Mouse (Mus musculus) activated CD4-positive, CD25-positive, alpha-beta regulatory T cell, adult 4 months (primary cell): Measurements from ENCODE around the gene Rasal1. TPM values are rescaled to one million over a fixed set of nuclear protein-coding genes. Genes with fewer than 3 reads are reported as not detected.
A peak's percentile ranks its signal among the peaks of the same experiment; 100 is the strongest.

ENCODE experiments used
- ATAC-seq: one replicate; pipeline ENCODE4 v1.8.0; 2017
- polyA plus RNA-seq, 2 experiments: library from polyadenylated mRNA; unstranded; fragments of 100-300 nt; shearing (Covaris generic); gene quantifications; one replicate each; pipeline ENCODE4 v1.2.1; 2017

Gene Rasal1
- polyA plus RNA-seq, 2 experiments from 2014 or later = 7.6 to 11.4 TPM

DNA sequence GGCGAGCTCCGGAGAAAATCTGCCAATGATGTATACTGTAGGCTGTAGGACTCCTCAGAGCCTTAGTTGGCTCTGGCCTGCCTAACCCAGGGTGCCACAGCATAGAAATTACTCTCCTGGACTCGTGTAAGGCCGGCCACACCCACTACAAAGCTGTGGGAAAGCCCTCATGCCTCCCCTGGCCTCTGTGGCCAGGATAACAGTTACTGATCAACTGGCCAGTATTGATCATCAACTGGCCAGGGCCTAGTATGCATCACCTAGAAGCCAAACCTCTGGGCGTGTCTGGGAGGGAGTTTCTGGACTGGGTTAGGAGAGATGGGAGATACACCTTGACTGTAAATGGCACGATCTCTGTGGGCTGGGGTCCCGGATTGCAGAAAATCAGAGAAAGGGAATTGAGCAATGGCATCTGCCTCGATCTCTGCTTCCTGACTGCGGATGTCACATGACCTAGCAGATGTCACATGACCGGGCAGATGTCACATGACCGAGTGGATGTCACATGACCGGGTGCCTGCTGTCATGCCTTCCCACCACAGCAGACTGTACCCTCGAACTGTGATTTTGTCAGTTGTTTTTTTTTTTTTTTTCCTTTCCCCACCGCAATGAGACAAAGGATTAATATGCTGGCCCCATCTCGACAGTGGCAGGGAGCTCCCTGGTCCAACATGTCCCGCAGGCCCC, 47.6 kb downstream of the Rasal1 start:
- no peak for ATAC-seq

DNA sequence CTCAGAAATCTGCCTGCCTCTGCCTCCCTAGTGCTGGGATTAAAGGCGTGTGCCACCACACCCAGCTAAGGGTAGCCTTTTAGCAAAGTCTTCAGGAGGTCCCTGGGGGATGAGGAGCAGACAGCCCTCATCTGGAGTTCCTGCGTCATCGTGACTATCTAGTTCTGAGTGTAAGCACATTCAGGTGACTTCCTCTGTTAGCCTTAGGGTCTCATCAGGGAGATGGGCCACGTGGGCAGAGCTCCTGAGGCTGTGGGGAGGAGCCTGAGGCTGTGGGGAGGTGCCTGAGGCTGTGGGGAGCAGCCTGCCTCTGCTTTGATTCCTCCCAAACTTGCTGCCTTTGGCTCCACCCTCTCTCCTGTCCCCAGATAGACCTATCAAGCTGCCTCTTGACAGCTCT, 48.3 kb downstream of the Rasal1 start:
- peak; percentile 88 for ATAC-seq

DNA sequence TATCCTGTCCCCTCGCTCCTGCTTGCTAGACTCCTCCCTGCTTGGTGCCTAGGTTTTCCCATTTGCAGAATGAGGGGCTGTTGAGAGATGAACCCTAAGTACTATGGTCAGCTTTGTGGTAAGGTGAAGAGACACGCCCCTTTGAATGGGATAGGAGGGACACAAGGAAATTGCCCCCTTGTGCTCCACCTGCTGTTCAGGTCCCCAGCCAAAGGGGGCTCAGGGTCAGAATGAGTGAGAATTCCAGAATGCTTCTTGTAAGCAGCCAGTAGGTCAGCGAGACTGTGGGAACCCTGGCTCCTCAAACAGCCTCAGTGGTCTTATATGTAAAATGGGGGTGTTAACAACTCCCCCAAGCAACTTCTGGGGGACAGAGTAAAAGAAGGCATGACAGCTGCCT, 49.6 kb downstream of the Rasal1 start:
- ATAC-seq = no peak

DNA sequence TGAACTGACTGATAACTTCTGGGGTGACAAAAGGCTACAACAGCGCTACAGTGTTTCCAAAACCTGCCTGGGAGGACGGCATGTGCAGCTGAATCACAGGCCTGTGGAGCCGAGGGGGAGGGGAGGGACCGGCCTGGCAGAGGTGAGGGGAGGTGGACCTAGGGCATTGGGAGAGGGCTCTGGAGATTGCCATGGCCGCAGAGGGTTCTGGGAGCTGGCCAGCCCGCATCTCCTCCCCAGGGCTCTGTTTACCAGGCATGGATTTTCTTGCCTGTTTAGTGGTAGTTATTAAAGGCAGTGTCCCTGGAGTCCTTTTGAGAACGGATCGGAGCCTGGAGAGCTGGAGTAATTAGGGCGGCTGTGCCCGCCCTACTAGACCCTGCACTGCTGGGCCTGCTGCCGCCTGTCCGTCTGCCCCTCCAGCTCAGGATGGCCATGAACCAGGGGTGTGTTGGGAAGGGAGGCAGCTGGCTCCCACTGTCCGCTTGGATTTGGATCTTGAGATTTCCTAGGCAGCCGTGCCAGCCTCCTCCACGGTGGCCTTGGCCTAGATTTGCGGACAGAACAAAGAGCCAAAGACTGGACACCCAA, 50.3 kb downstream of the Rasal1 start:
- no peak for ATAC-seq

DNA sequence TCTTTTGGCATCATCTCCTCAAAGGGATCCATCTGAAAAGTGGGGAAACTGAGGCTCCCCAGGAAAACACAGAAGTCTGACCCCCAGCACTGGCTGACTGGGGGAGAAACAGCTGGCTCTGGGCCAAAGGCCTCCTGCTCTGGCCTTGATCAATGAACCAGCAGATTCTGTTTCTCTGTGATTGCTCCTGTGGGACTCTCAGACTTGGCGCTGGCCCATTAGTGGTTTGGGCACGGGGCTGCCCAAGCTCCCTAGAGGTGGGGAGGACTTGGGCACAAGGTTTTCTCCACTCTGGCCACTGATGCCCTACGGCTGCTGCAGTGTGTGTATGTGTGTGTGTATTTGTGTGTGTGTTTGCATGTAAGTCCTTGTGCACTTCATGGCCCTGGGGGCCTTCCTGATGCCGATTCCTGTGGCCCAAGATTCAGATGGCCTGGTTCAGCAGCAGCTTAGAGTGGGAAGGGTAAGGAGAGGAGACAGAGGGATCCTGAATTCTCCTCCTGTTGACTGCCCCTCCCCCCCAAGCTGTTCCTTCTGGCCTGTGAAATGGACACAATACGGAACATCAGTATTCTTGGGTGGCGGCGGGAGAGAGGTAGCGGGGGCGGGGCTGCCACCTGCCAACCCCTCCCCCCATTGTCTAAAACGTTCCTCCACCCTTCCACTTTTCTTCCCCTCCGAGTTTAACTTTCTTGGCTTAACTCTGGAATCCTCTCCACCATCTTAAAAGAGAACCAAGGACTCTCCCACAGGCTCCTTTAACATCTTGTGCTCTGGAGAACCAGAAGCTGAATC, 52.6 kb downstream of the Rasal1 start:
- ATAC-seq = no peak

DNA sequence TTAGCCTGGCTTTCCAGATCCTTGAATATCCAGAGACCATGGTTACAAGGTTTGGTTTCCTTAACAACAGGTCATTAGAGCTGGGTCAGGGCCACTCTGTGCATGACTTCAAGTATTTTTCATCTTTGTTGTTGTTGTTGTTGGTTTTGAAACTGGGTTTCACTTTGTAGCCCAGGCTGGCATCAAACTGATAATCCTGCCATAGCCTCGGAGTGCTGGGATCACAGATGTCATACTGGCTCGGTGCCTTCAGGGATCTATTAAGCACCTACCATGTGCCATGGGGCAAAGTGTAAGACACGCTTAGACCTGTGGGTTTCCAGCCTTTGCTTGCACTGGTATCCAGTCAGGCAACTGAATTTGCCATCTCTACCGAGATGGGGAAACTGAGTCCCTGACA, 53.8 kb downstream of the Rasal1 start:
- ATAC-seq = no peak

DNA sequence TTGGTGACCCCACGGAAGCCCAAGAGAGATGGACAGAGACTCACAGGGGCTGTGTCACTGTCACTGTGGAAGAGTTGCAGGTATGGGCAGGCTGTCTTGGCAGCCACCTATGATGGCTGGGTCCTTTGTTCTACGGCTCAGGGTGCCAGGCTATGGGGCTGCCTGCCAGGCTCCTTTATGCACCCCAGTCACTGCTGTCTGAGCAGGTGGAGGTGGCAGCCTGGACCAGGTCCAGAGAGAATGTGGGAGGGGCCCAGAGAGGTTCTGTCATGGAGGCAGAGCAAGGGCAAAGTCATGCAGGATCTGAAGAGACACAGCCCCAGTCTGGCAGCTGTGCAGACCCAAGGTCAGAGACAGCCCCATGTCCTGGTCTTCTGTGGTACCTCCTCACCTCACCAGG, 54.4 kb downstream of the Rasal1 start:
- ATAC-seq = no peak

DNA sequence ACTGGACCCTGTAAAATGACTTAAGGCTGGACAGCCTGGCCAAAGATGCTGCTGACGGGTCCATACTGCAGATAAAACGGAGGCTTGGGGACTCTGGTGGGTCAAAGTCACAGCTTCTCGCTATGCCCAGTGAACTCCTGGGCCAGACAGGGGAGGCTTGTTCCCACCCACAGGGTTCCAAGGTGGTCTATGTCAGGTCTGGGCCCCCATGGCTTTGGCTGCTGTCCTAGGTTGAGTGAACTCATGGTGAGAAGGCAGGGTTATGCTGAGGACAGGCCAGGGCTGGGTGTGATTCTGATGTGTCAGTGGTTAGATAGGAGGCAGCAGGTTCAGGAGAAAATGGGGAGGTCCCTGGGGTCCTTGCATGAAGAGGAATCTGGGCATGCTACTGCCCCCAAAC, 55.0 kb downstream of the Rasal1 start:
- no peak for ATAC-seq

DNA sequence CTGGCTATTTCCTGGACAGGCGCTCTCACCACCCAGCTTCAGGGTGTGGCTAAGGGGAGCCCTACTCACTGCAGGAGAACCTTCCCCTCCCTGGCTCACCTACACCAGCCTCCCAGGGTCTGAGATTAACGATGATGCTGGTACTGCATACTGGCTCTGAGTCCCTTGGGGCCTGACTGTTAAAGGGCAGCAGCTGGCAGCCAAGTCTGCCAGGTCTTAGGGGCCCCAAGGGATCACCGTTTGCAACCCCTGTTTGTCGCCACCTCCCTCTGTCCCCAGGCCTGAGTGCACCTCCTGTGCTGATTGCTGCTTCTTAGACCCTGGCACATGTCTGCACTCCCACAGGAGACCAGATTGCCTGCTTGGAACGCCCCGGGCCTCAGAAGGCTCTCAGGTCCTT, 55.8 kb downstream of the Rasal1 start:
- no peak for ATAC-seq

DNA sequence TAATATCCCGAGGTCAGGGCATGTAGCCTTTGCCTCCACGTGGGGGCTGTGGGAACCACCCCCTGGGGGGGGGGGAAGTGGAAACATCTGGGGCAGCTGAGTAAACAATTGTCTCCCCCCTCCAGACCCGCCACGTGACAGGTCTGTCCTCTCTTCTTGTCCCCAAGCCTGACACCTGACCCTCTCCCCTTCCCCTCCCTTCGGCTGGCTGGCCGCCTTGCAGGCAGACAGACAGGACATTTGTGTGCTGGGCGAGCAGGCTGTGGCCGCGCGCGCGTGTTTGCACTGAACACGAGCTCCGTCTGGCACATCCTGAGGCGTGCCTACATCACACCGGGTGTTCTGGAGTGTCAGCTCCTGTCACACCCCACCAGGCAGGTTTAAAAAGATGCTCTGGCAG, 57.9 kb downstream of the Rasal1 start:
- ATAC-seq = no peak

DNA sequence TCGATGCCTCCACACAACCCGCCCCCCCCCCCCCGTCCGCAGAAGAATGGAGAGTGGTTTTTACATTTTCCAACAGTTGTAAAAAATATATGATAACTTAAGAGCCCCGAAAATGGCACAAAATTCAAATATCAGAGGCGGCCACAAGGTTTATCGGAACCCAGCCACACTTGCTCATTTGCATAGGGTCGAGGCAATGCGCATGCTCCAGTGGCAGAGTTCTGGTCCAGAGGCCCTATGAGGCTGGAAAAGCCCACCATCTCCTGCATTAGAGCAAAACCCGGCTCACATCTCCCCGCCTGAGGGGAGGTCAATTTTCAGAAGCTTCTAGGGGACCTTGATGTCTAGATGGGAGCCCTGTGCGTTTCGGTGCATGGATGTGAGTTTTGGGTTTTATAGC, 58.4 kb downstream of the Rasal1 start:
- no peak for ATAC-seq

DNA sequence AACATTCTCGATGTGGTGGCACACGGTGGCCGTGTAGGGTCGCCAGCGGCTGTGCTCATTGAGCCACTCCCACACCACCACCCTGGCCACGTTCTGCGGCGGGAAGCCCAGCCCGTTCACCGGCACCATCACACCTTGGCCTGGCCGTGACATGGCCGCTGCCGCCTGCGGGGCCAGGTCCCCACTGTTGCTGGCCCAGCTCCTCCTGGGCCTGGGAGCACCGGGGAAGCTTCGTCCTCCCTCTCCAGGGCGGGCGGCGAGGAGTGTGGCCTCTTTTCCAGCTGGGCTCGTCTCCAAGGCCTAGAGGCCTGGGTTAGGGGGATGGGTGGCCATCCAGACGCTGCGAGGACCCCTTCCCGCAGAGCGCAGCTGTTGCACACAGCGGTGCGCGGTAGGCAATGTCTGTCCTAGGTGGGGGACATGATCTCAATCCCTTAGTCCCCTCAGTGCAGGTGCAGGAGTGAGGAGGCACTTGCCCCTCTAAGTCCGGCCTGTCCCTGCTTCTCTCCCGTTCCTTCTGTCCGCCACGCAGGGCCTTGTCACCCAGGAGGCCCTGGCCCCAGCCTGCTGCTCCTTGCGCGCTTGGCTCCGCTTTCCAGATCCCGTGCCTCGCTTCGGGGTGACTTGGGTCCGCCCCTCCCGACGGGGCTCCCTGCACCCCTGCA, 61.7 kb downstream of the Rasal1 start:
- ATAC-seq = no peak

DNA sequence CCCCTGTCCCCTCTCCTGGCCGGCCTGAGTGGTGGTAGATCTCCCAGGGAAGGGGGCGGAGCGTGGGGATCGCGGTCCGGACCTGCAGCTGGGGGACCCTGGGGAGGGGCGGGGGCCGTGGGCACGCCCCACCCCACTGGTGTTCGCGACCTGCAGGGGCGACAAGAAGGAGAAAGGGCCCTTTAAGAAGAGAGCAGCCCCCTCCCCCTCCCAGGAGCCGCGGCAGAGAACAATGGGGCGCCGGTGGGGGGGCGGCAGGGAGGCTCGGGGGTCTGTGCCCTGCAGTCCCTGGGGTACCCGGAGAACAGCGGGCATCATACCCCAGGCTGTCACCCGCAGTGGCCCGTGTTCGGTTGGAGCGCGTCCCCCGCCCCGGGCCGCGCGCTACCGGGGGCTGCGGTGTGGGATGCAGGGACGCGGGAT, 62.2 kb downstream of the Rasal1 start:
- no peak for ATAC-seq

DNA sequence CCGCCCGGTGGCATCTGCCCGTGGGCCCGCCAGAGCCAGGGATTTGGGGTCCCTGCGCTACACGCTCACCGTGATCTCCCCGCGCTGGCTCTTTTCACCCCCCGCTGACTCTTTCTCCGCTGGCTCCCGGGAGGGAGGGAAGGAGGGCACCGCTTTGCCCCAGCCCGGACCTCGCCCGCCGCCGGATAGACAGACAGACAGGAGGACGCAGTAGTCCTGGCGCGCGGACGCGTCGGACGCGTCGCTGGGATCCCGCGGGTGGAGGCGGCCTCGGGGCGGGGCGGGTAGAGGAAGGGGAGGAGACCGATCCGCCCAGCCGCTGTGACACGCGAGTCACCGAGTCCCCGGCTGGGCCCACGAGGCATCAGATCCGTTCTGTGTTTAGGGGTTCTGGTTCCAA, 62.8 kb downstream of the Rasal1 start:
- ATAC-seq = peak; percentile 83

DNA sequence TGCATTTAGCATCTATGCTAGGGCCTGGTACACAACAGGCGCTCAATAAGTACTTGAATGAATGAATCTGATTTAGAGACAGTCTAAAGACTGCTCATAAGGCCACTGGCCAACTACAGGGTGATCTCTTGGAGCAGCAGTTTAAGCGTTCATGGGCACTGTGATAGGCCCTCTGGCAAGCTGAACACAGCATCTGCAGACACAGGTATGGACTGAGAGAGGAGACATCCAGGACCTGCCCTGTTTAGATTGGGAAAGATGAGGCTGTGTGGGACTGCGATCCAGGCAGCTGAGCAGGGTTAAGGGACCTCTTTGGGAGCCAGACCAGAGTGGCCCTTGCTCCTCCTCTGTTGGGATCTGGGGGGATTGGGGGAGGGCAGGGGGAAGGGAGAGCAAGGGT, 63.2 kb downstream of the Rasal1 start, which contains the start of gene Dtx1:
Gene Dtx1, minus strand, starts transcription at position 101 of the 400 bp plus-strand sequence.
- no peak for ATAC-seq

DNA sequence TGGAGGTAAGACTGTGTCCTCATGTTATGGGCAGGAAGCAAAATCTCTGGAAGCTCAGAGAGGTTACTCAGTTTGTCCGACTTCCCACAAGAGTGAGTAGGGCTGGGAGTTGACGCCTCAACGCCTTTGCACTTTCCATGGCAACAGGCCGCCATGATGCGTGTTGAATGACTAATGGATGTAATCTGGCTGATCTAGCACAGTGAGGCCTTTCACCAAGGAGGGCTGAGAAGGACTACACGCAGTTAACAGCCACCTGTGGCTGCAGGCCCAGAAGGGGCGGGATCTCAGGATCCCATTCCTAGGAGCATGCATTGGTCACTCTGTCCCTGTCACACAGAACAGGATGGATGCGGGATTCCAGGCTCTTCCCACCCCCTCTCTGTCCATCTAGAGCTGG, 64.1 kb downstream of the Rasal1 start:
- no peak for ATAC-seq

DNA sequence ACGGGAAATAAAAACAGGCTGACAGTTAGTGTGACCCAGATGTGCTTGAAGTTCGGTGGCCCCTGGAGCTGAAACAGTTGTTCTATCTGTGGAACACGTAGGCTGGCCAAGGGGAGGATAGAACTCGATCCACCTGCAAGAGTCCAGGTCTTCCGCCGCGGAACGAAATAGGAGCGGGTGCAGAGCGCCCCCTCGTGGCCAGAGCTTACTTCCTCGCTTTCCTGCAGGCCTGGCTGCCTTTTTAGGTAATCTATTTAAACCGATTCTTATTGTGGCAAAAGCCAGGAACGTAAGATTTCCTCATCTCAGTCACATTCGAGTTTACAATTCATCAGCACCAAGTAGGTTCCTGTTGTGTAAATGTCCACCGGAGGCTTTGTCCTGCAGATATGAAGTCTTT, 65.7 kb downstream of the Rasal1 start:
- ATAC-seq = peak; percentile 53

DNA sequence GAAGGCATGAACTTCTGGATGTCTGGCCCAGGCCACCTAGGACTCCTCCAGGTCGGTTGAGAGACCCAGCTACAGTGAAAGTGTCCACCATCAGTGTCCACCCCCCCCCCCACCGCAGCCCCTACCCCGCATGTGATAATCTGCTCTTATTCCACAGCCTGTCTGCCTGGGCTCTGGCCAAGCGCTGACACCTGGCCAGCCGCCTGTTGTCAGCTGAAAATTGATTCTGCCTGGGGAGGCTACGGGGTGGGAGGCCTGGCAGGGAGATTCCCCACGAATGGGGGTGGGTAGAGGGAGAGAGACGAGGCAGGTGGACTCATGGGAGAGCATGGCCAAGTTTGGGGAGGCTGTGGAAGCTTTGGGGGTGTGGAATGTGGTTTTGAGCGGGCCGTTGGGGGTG, 68.5 kb downstream of the Rasal1 start:
- ATAC-seq = no peak

DNA sequence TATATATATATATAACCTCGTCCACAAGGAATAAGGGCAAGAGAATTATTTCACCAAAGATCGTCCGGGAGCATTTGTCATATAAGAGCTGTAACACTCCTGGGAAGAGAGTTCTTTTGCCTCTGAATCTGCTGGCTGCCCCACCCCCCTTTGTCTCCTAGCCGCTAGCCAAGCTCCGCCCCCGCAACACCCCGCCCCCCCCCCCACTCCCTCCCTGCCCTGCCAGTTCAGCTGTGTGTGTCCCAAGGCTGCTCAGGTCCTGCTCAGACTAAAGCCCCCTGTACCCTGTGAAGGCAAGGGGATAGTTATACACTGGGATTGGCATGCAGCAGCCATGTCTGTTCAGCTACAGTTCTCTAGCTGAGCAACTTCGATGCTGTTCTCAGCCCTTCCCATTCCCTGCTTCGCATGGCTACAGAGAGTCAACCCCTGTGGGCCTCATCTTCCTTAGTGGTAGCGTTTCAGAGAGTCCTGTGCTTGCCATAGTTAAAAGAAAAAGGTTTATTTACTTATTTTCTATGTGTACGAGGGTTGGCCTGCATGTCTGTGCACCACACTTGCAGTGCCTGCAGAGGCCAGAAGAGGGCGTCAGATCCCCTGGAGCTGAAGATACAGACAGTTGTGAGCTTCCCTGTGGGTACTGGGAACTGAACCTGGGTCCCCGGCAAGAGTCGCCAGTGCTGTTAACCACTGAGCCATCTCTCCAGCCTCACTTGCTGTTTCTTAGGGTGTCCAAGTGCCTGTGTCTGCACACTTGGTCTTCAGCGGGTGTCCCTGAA, 70.2 kb downstream of the Rasal1 start:
- no peak for ATAC-seq

DNA sequence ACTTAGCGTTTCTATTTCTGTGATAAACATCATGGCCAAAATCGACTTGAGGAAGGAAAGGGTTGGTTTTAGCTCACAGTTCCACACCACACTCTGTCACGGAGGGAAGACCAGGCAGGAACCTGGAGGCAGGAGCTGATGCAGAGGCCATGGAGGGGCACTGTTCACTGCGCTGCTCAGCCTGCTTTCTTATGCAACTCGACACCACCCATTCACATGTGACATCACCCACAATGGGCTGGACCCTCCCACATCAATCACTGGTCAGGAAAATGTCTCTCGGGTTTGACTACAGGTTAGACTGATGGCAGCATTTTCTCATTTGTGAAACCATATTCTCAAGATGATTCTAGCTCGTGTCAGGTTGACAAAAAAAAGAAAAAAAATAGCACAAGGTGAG, 72.4 kb downstream of the Rasal1 start:
- no peak for ATAC-seq

DNA sequence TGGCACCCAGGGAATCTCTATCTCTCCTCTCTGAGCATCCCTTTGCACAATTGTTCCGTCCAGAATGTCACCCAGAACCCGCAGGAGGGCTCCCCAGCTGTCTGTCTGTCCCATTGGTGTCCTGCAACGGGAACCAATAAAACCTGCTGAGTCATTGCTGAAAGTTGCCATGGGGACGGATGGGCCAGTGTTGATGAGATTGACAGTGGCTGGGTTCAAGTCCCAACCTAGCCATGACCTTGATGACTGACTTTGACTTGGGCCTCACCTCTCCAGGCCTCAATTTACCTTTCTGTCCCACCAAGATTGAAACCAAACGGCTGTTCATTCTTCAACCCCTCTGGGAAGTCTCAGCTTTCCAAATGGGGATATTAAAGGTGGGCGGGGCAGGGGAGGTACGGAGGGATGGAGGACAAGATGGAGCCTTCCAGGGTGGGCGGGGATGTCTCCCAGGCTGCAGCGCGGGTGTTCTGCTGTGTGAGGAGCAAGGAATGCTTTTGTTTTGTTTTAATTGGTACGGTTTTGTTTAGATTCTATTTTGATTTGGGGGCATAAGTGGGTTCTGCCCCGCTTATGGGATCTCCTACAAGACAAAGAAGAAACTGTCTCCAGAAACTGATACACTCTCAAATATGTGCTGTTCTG, 77.3 kb downstream of the Rasal1 start:
- no peak for ATAC-seq
